Mouse (Mus musculus) liver, embryonic 16.5 days (tissue): ENCODE results near the gene Slmap. TPM values are rescaled to one million over a fixed set of nuclear protein-coding genes. Genes with fewer than 3 reads are reported as not detected.

Experiments used
- polyA plus RNA-seq: library from polyadenylated mRNA; unstranded; fragments of >200 nt; fragmentation: Nextera tagmentation; extraction: Ambion mirVana; gene quantifications from 2 replicates; pipeline ENCODE4 v1.2.1, GENCODE M21; 2015

Gene Slmap
- polyA plus RNA-seq, 1 experiment from 2014 or later, result 7.5 TPM

Other genes with a start within 250 kb of the Slmap start
- 8.9 and 9.2 TPM in 2 replicates for gene Dennd6a, start 38.9 kb upstream of the Slmap start, polyA plus RNA-seq
- gene Arf4, start 103.1 kb upstream of the Slmap start, polyA plus RNA-seq, result 154 and 161 TPM in 2 replicates
- gene Pde12, start 135.0 kb upstream of the Slmap start, polyA plus RNA-seq, result 4.6 TPM in 2 replicates
- gene Dnah12, start 158.3 kb upstream of the Slmap start, polyA plus RNA-seq, result 0.01 and 0.02 TPM in 2 replicates